Mouse (Mus musculus): ENCODE measurements at regions not wholly inside any gene's neighbourhood (a gene's known extent, or its start where the extent isn't known, plus 50 kb on each side); places are given as distances from the start of the nearest gene placed in this dataset.
A peak's percentile ranks its signal among the peaks of the same experiment; 100 is the strongest.

GRCm38 (mm10) chr2:48689098-48689497 is 124.8 kb upstream of the Acvr2a start:
- 69% methylated on average over 1 of the region's 1 CpGs for WGBS
- no peak overlapping the region for H3K4me2 ChIP-seq (replicated peaks; ENCODE audit: low read depth, low read length)
- H3K4me3 ChIP-seq (ENCODE audit: low read length), result no peak overlapping the region
- no peaks in the 10 kb centered on the region for H3K36me3 ChIP-seq (ENCODE audit: control insufficient read depth, insufficient read depth, low read length)
- H3K9me3 ChIP-seq (ENCODE audit: control insufficient read depth, low read length), result no peaks in the 10 kb centered on the region
- H3K9ac ChIP-seq (ENCODE audit: low read depth, low read length), result no peak overlapping the region
- ATAC-seq (ENCODE audit: low FRiP score, low TSS enrichment), result no peak
- H3K4me1 ChIP-seq (ENCODE audit: control insufficient read depth, insufficient read depth, low read length), result no peaks in the 10 kb centered on the region
- no peaks in the 10 kb centered on the region for H3K27me3 ChIP-seq (ENCODE audit: control insufficient read depth, insufficient read depth, low read length)
- H3K27ac ChIP-seq (ENCODE audit: low read depth, low read length), result no peak overlapping the region

- Histone ChIP-seq H3K27me3 (ENCODE audit: control insufficient read depth, insufficient read depth, low read length) (no peaks in the 10 kb centered on the region), H3K36me3 (ENCODE audit: control insufficient read depth, insufficient read depth, low read length) (no peaks in the 10 kb centered on the region), H3K9ac (ENCODE audit: low read depth, low read length) (no peak overlapping the region), H3K27ac (ENCODE audit: low read depth, low read length) (no peak overlapping the region), H3K4me2 (replicated peaks; ENCODE audit: low read depth, low read length) (no peak overlapping the region), H3K4me1 (ENCODE audit: control insufficient read depth, insufficient read depth, low read length) (no peaks in the 10 kb centered on the region), H3K9me3 (ENCODE audit: control insufficient read depth, low read length) (no peaks in the 10 kb centered on the region), H3K4me3 (ENCODE audit: low read length) (no peak overlapping the region)
- ATAC-seq (ENCODE audit: low FRiP score, low TSS enrichment), result no peak
- 89% methylated on average over 3 of the region's 3 CpGs for WGBS
Measured at GRCm38 (mm10) chr2:48694509-48694908, 119.4 kb upstream of the Acvr2a start.

- Histone ChIP-seq H3K27ac (ENCODE audit: low read depth, low read length) (no peak overlapping the region), H3K9ac (ENCODE audit: low read depth, low read length) (no peak overlapping the region), H3K27me3 (ENCODE audit: control insufficient read depth, insufficient read depth, low read length) (no peaks in the 10 kb centered on the region), H3K4me1 (ENCODE audit: control insufficient read depth, insufficient read depth, low read length) (no peaks in the 10 kb centered on the region), H3K36me3 (ENCODE audit: control insufficient read depth, insufficient read depth, low read length) (no peaks in the 10 kb centered on the region), H3K9me3 (ENCODE audit: control insufficient read depth, low read length) (no peaks in the 10 kb centered on the region), H3K4me2 (replicated peaks; ENCODE audit: low read depth, low read length) (no peak overlapping the region), H3K4me3 (ENCODE audit: low read length) (no peak overlapping the region)
- ATAC-seq (ENCODE audit: low FRiP score, low TSS enrichment), result no peak
- WGBS, result 57% methylated on average over 2 of the region's 2 CpGs
Measured at GRCm38 (mm10) chr2:48700886-48701285, 113.0 kb upstream of the Acvr2a start.

GRCm38 (mm10) chr2:48705103-48705804 is 108.7 kb upstream of the Acvr2a start:
- no peaks in the 10 kb centered on the region for H3K9me3 ChIP-seq (ENCODE audit: control insufficient read depth, low read length)
- H3K27me3 ChIP-seq (ENCODE audit: control insufficient read depth, insufficient read depth, low read length), result no peaks in the 10 kb centered on the region
- H3K4me1 ChIP-seq (ENCODE audit: control insufficient read depth, insufficient read depth, low read length), result peaks cover 5% of the 10 kb centered on the region; the same call in 1 of the 2 replicates
- H3K4me3 ChIP-seq (ENCODE audit: low read length), result no peak overlapping the region
- no peak overlapping the region for H3K9ac ChIP-seq (ENCODE audit: low read depth, low read length)
- H3K27ac ChIP-seq (ENCODE audit: low read depth, low read length), result peak overlapping the region; percentile 25; the same call in 1 of the 2 replicates
- WGBS, result 26% methylated on average over 12 of the region's 12 CpGs
- no peaks in the 10 kb centered on the region for H3K36me3 ChIP-seq (ENCODE audit: control insufficient read depth, insufficient read depth, low read length)
- H3K4me2 ChIP-seq (replicated peaks; ENCODE audit: low read depth, low read length), result no peak overlapping the region; the same call in 1 of the 2 replicates
- peak; percentile 94 for ATAC-seq (ENCODE audit: low FRiP score, low TSS enrichment)

GRCm38 (mm10) chr2:48705805-48706150 is 108.1 kb upstream of the Acvr2a start:
- Histone ChIP-seq H3K9ac (ENCODE audit: low read depth, low read length) (no peak overlapping the region), H3K4me3 (ENCODE audit: low read length) (no peak overlapping the region), H3K4me2 (replicated peaks; ENCODE audit: low read depth, low read length) (no peak overlapping the region; the same call in 1 of the 2 replicates), H3K4me1 (ENCODE audit: control insufficient read depth, insufficient read depth, low read length) (peaks cover 5% of the 10 kb centered on the region; the same call in 1 of the 2 replicates), H3K36me3 (ENCODE audit: control insufficient read depth, insufficient read depth, low read length) (no peaks in the 10 kb centered on the region), H3K27ac (ENCODE audit: low read depth, low read length) (peak overlapping the region; percentile 25; the same call in 1 of the 2 replicates), H3K27me3 (ENCODE audit: control insufficient read depth, insufficient read depth, low read length) (no peaks in the 10 kb centered on the region), H3K9me3 (ENCODE audit: control insufficient read depth, low read length) (no peaks in the 10 kb centered on the region)
- 36% methylated on average over 3 of the region's 3 CpGs for WGBS
- 0 out of 2 replicates have a peak, but pooled peaks have one; percentile 36 for ATAC-seq (ENCODE audit: low FRiP score, low TSS enrichment)

GRCm38 (mm10) chr2:48706188-48706587 is 107.7 kb upstream of the Acvr2a start:
- no peak for ATAC-seq (ENCODE audit: low FRiP score, low TSS enrichment)
- H3K27ac ChIP-seq (ENCODE audit: low read depth, low read length), result peak overlapping the region; percentile 25; the same call in 1 of the 2 replicates
- no peaks in the 10 kb centered on the region for H3K36me3 ChIP-seq (ENCODE audit: control insufficient read depth, insufficient read depth, low read length)
- no peaks in the 10 kb centered on the region for H3K27me3 ChIP-seq (ENCODE audit: control insufficient read depth, insufficient read depth, low read length)
- H3K9me3 ChIP-seq (ENCODE audit: control insufficient read depth, low read length), result no peaks in the 10 kb centered on the region
- peaks cover 5% of the 10 kb centered on the region; the same call in 1 of the 2 replicates for H3K4me1 ChIP-seq (ENCODE audit: control insufficient read depth, insufficient read depth, low read length)
- H3K4me3 ChIP-seq (ENCODE audit: low read length), result no peak overlapping the region
- no peak overlapping the region for H3K4me2 ChIP-seq (replicated peaks; ENCODE audit: low read depth, low read length)
- no peak overlapping the region for H3K9ac ChIP-seq (ENCODE audit: low read depth, low read length)
- WGBS, result 48% methylated on average over 5 of the region's 5 CpGs

GRCm38 (mm10) chr2:48716206-48716605 is 97.7 kb upstream of the Acvr2a start:
- no peaks in the 10 kb centered on the region for H3K36me3 ChIP-seq (ENCODE audit: control insufficient read depth, insufficient read depth, low read length)
- 93% methylated on average over 4 of the region's 4 CpGs for WGBS
- H3K9me3 ChIP-seq (ENCODE audit: control insufficient read depth, low read length), result no peaks in the 10 kb centered on the region
- H3K9ac ChIP-seq (ENCODE audit: low read depth, low read length), result no peak overlapping the region
- no peak overlapping the region for H3K27ac ChIP-seq (ENCODE audit: low read depth, low read length)
- H3K4me2 ChIP-seq (replicated peaks; ENCODE audit: low read depth, low read length), result no peak overlapping the region
- H3K27me3 ChIP-seq (ENCODE audit: control insufficient read depth, insufficient read depth, low read length), result no peaks in the 10 kb centered on the region
- no peaks in the 10 kb centered on the region for H3K4me1 ChIP-seq (ENCODE audit: control insufficient read depth, insufficient read depth, low read length)
- no peak overlapping the region for H3K4me3 ChIP-seq (ENCODE audit: low read length)
- ATAC-seq (ENCODE audit: low FRiP score, low TSS enrichment), result no peak

GRCm38 (mm10) chr2:48717770-48718169 is 96.1 kb upstream of the Acvr2a start:
- no peak for ATAC-seq (ENCODE audit: low FRiP score, low TSS enrichment)
- Histone ChIP-seq H3K4me1 (ENCODE audit: control insufficient read depth, insufficient read depth, low read length) (no peaks in the 10 kb centered on the region), H3K27me3 (ENCODE audit: control insufficient read depth, insufficient read depth, low read length) (no peaks in the 10 kb centered on the region), H3K4me2 (replicated peaks; ENCODE audit: low read depth, low read length) (no peak overlapping the region), H3K27ac (ENCODE audit: low read depth, low read length) (no peak overlapping the region), H3K9ac (ENCODE audit: low read depth, low read length) (no peak overlapping the region), H3K4me3 (ENCODE audit: low read length) (no peak overlapping the region), H3K36me3 (ENCODE audit: control insufficient read depth, insufficient read depth, low read length) (no peaks in the 10 kb centered on the region), H3K9me3 (ENCODE audit: control insufficient read depth, low read length) (no peaks in the 10 kb centered on the region)
- 89% methylated on average over 1 of the region's 1 CpGs for WGBS

GRCm38 (mm10) chr2:48718261-48718660 is 95.6 kb upstream of the Acvr2a start:
- Histone ChIP-seq H3K4me1 (ENCODE audit: control insufficient read depth, insufficient read depth, low read length) (no peaks in the 10 kb centered on the region), H3K9ac (ENCODE audit: low read depth, low read length) (no peak overlapping the region), H3K36me3 (ENCODE audit: control insufficient read depth, insufficient read depth, low read length) (no peaks in the 10 kb centered on the region), H3K9me3 (ENCODE audit: control insufficient read depth, low read length) (no peaks in the 10 kb centered on the region), H3K27me3 (ENCODE audit: control insufficient read depth, insufficient read depth, low read length) (no peaks in the 10 kb centered on the region), H3K4me2 (replicated peaks; ENCODE audit: low read depth, low read length) (no peak overlapping the region), H3K4me3 (ENCODE audit: low read length) (no peak overlapping the region), H3K27ac (ENCODE audit: low read depth, low read length) (no peak overlapping the region)
- WGBS, result 87% methylated on average over 2 of the region's 2 CpGs
- ATAC-seq (ENCODE audit: low FRiP score, low TSS enrichment), result no peak

All from kidney, embryonic 14.5 days (tissue).